ENCODE assay signal across 8 mouse cellular contexts in genomic region chr15:80799634-80800137, GRCm38 (mm10).
A peak's percentile ranks its signal among the peaks of the same experiment; 100 is the strongest.
DNase-seq lines count a peak whose midpoint lies in the region; ATAC-seq and TF ChIP-seq lines count a peak whose summit lies in the region.

No protein-coding gene starts in this region.

- no peaks in the 10 kb centered on the region for H3K27me3 ChIP-seq in hindbrain, embryonic 11.5 days (ENCODE audit: control insufficient read depth, insufficient read depth, low read length)
- H3K27me3 ChIP-seq in midbrain, embryonic 10.5 days (ENCODE audit: low read depth, poor library complexity, severe bottlenecking) = no peaks in the 10 kb centered on the region
- no peaks in the 10 kb centered on the region for H3K27me3 ChIP-seq in stomach, embryonic 14.5 days (ENCODE audit: control insufficient read depth, insufficient read depth, low read length)

- H3K9me3 ChIP-seq in hindbrain, embryonic 11.5 days (ENCODE audit: control insufficient read depth, low read length) = no peaks in the 10 kb centered on the region
- no peaks in the 10 kb centered on the region for H3K9me3 ChIP-seq in midbrain, embryonic 10.5 days (replicated peaks)
- H3K9me3 ChIP-seq in stomach, embryonic 14.5 days (ENCODE audit: control insufficient read depth, low read depth, low read length) = no peaks in the 10 kb centered on the region

- H3K4me2 ChIP-seq in hindbrain, embryonic 11.5 days (replicated peaks; ENCODE audit: low read depth, low read length) = peak overlapping the region; percentile 47
- H3K4me2 ChIP-seq in stomach, embryonic 14.5 days (replicated peaks; ENCODE audit: low read depth, low read length) = peak overlapping the region; percentile 70

- H3K4me1 ChIP-seq in bone marrow, adult 2 months (ENCODE audit: control insufficient read depth, insufficient read depth, low read length) = peaks cover 3% of the 10 kb centered on the region; the same call in 1 of the 2 replicates
- peaks cover 3% of the 10 kb centered on the region; the same call in 1 of the 2 replicates for H3K4me1 ChIP-seq in embryonic fibroblast, embryonic 13.5 days (ENCODE audit: control insufficient read depth, insufficient read depth, low read length)
- H3K4me1 ChIP-seq in hindbrain, embryonic 11.5 days (replicated peaks; ENCODE audit: control insufficient read depth, insufficient read depth, low read length) = peaks cover 7% of the 10 kb centered on the region; the same call in 1 of the 2 replicates
- peaks cover 51% of the 10 kb centered on the region for H3K4me1 ChIP-seq in midbrain, embryonic 10.5 days
- H3K4me1 ChIP-seq in stomach, embryonic 14.5 days (ENCODE audit: control insufficient read depth, insufficient read depth, low read length) = peaks cover 24% of the 10 kb centered on the region

- H3K4me3 ChIP-seq in bone marrow, adult 2 months (replicated peaks; ENCODE audit: control insufficient read depth, low read depth, low read length) = peak overlapping the region; percentile 81
- H3K4me3 ChIP-seq in embryonic fibroblast, embryonic 13.5 days (ENCODE audit: insufficient read depth, low read length) = peak overlapping the region; percentile 75
- peak overlapping the region; percentile 61 for H3K4me3 ChIP-seq in hindbrain, embryonic 11.5 days (ENCODE audit: low read depth, low read length)
- H3K4me3 ChIP-seq in midbrain, embryonic 10.5 days = peak overlapping the region; percentile 72
- peak overlapping the region; percentile 43 for H3K4me3 ChIP-seq in stomach, embryonic 14.5 days (ENCODE audit: low read depth, low read length)

- peak overlapping the region; percentile 79 for H3K9ac ChIP-seq in hindbrain, embryonic 11.5 days (ENCODE audit: low read depth, low read length)
- H3K9ac ChIP-seq in stomach, embryonic 14.5 days (replicated peaks; ENCODE audit: low read depth, low read length) = peak overlapping the region; percentile 54

- 0 out of 2 replicates have a peak, but pooled peaks have one; percentile 7 for TF ChIP-seq POLR2A in bone marrow, adult 2 months (IDR thresholded peaks at IDR 0.05; ENCODE audit: borderline replicate concordance, control insufficient read depth, low read depth, low read length)
- TF ChIP-seq POLR2A in embryonic fibroblast, embryonic 13.5 days (IDR thresholded peaks at IDR 0.05; ENCODE audit: low read depth, low read length) = 0 out of 2 replicates have a peak, but pooled peaks have one; percentile 34

- intact Hi-C loops in left cerebral cortex, postnatal 25 days (cut with DNase I) = loop anchor here (2.0 kb wide), 1 partner anchor 87 kb away; no protein-coding TSS in a partner anchor

- DNase-seq in cerebellum, adult 11 months = peak; percentile 19
- peak; percentile 76 for DNase-seq in hindbrain, embryonic 11.5 days (ENCODE audit: low spot score)
- peak; percentile 43 to 69 for DNase-seq in left cerebral cortex, postnatal 25 days (ENCODE audit: low spot score in 2 of 2)
- DNase-seq in midbrain, embryonic 10.5 days (ENCODE audit: low spot score) = peak; percentile 54

- no peaks in the 10 kb centered on the region for H3K36me3 ChIP-seq in hindbrain, embryonic 11.5 days (ENCODE audit: control insufficient read depth, insufficient read depth, low read length)
- no peaks in the 10 kb centered on the region for H3K36me3 ChIP-seq in midbrain, embryonic 10.5 days
- H3K36me3 ChIP-seq in stomach, embryonic 14.5 days (ENCODE audit: control insufficient read depth, insufficient read depth, low read length) = no peaks in the 10 kb centered on the region

- ATAC-seq in cerebellum, adult (ENCODE audit: insufficient number of reproducible peaks, low FRiP score, low TSS enrichment) = no peak
- ATAC-seq in hindbrain, embryonic 11.5 days (ENCODE audit: low FRiP score) = peak; percentile 49
- no peak for ATAC-seq in stomach, embryonic 14.5 days (ENCODE audit: insufficient number of reproducible peaks, insufficient read depth, low FRiP score, low read depth)

- TF ChIP-seq CTCF in bone marrow, adult 2 months (IDR thresholded peaks at IDR 0.05; ENCODE audit: control insufficient read depth, insufficient read depth, low read length) = no peak
- TF ChIP-seq CTCF in embryonic fibroblast, embryonic 13.5 days (IDR thresholded peaks at IDR 0.05; ENCODE audit: borderline replicate concordance, insufficient read depth, low read length) = no peak

- H3K27ac ChIP-seq in bone marrow, adult 2 months (ENCODE audit: control insufficient read depth, insufficient read depth, low read depth, low read length, poor library complexity) = peak overlapping the region; percentile 37; the same call in 1 of the 2 replicates
- peak overlapping the region; percentile 88 for H3K27ac ChIP-seq in embryonic fibroblast, embryonic 13.5 days (ENCODE audit: insufficient read depth, low read length)
- peak overlapping the region; percentile 90 for H3K27ac ChIP-seq in hindbrain, embryonic 11.5 days (ENCODE audit: low read depth, low read length)
- peak overlapping the region; percentile 95 for H3K27ac ChIP-seq in midbrain, embryonic 10.5 days (replicated peaks)
- peak overlapping the region; percentile 89; the same call in 1 of the 2 replicates for H3K27ac ChIP-seq in stomach, embryonic 14.5 days (ENCODE audit: low read length)

- under 1% methylated on average over 10 of the region's 10 CpGs for whole genome bisulfite sequencing in bone marrow, adult 2 months
- WGBS in hindbrain, embryonic 11.5 days = under 1% methylated on average over 10 of the region's 10 CpGs
- WGBS in midbrain, embryonic 10.5 days = 1% methylated on average over 10 of the region's 10 CpGs
- WGBS in stomach, embryonic 14.5 days = under 1% methylated on average over 10 of the region's 10 CpGs

Comparison
In these comparisons a context has a peak if more than half of its experiments do, and no peak if none do; other contexts are left out.
1. DNase-seq: peak in every context shown above with its lines; median percentile 76 in hindbrain, embryonic 11.5 days; 56 in left cerebral cortex, postnatal 25 days; 54 in midbrain, embryonic 10.5 days; 19 in cerebellum, adult 11 months.
2. H3K27ac ChIP-seq: peak in every context shown above with its lines; median percentile 95 in midbrain, embryonic 10.5 days; 90 in hindbrain, embryonic 11.5 days; 89 in stomach, embryonic 14.5 days; 88 in embryonic fibroblast, embryonic 13.5 days; 37 in bone marrow, adult 2 months.